Mouse (Mus musculus): ENCODE data around the gene Kif28. TPM values are rescaled to one million over a fixed set of nuclear protein-coding genes. Genes with fewer than 3 reads are reported as not detected.

The Kif28 gene
- polyA plus RNA-seq, 1 experiment from 2014 or later = 0.11 TPM

DNA sequence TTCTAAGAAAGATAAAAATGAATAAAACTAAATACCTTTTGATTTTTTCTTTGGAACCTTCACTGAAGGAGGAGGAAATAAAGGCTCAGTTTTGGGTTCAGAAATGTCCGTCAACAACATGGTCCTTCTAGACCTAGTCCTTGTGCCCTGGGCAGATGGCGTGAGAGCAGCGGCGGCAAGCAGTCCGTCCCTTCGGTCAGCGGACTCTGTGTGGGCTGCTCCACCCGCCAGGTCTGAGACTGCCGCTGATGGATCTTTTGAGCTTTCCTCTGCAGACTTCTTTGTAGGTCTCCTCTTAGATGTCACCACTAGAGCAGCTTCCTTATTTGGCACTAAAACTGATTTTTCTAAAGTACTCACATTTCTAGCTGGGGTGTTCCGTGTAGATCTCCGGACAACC, 7.2 kb upstream of the Kif28 start:
- Histone ChIP-seq H3K4me1 (ENCODE audit: control insufficient read depth, insufficient read depth, low read length) (no peaks in the 10 kb centered on the region), H3K27ac (ENCODE audit: low read depth, low read length) (no peak overlapping the region), H3K4me2 (no peak overlapping the region), H3K9ac (ENCODE audit: low read depth, low read length) (no peak overlapping the region), H3K27me3 (ENCODE audit: control insufficient read depth, insufficient read depth, low read length) (no peaks in the 10 kb centered on the region), H3K36me3 (ENCODE audit: control insufficient read depth, insufficient read depth, low read length) (peaks cover 21% of the 10 kb centered on the region), H3K9me3 (replicated peaks; ENCODE audit: control insufficient read depth, low read length) (no peaks in the 10 kb centered on the region), H3K4me3 (ENCODE audit: low read depth, low read length) (no peak overlapping the region)
- WGBS (ENCODE audit: insufficient replicate concordance) = 92% methylated on average over 11 of the region's 11 CpGs
- no peak for ATAC-seq (replicated peaks; ENCODE audit: insufficient number of reproducible peaks, low FRiP score, low TSS enrichment)

- peaks cover 3% of the 10 kb centered on the region for H3K36me3 ChIP-seq (ENCODE audit: control insufficient read depth, insufficient read depth, low read length)
- WGBS (ENCODE audit: insufficient replicate concordance) = 73% methylated on average over 4 of the region's 4 CpGs
Observed at GRCm38 (mm10) chr1:179743593-179744193, 1.4 kb downstream of the Kif28 start.

DNA sequence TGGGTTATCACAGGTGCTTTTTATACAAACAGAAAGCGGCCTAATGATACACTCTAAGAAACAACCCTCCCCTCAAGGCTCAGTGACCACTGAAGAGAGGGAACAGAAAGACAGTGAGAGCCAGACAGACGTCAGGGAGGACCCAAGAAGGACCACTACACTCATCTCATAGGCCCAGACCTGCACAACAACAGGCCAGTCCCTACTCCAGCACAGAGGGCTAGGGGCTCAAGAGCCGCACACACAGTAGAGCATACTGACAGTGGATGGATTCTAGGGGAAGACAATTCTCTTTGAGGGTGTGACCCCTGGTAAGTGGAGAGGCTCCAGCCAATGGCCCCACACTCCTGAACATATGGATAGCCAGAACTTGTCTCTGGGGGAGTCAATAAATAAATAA, 8.6 kb downstream of the Kif28 start:
- Histone ChIP-seq H3K36me3 (ENCODE audit: control insufficient read depth, insufficient read depth, low read length) (no peaks in the 10 kb centered on the region), H3K27me3 (ENCODE audit: control insufficient read depth, insufficient read depth, low read length) (no peaks in the 10 kb centered on the region), H3K4me3 (ENCODE audit: low read depth, low read length) (no peak overlapping the region), H3K4me2 (no peak overlapping the region), H3K27ac (ENCODE audit: low read depth, low read length) (no peak overlapping the region), H3K4me1 (ENCODE audit: control insufficient read depth, insufficient read depth, low read length) (no peaks in the 10 kb centered on the region), H3K9me3 (replicated peaks; ENCODE audit: control insufficient read depth, low read length) (no peaks in the 10 kb centered on the region), H3K9ac (ENCODE audit: low read depth, low read length) (no peak overlapping the region)
- WGBS (ENCODE audit: insufficient replicate concordance) = 83% methylated on average over 3 of the region's 3 CpGs
- no peak for ATAC-seq (replicated peaks; ENCODE audit: insufficient number of reproducible peaks, low FRiP score, low TSS enrichment)

More at GRCm38 (mm10) chr1:179743593-179744193, 1.4 kb downstream of the Kif28 start:
- Histone ChIP-seq H3K27ac (ENCODE audit: low read depth, low read length) (no peak overlapping the region), H3K4me3 (ENCODE audit: low read depth, low read length) (no peak overlapping the region), H3K9me3 (replicated peaks; ENCODE audit: control insufficient read depth, low read length) (no peaks in the 10 kb centered on the region), H3K4me2 (no peak overlapping the region), H3K27me3 (ENCODE audit: control insufficient read depth, insufficient read depth, low read length) (no peaks in the 10 kb centered on the region), H3K9ac (ENCODE audit: low read depth, low read length) (no peak overlapping the region), H3K4me1 (ENCODE audit: control insufficient read depth, insufficient read depth, low read length) (0 out of 2 replicates have a peak, but pooled peaks cover 5% of the 10 kb centered on the region)
- no peak for ATAC-seq (replicated peaks; ENCODE audit: insufficient number of reproducible peaks, low FRiP score, low TSS enrichment)

- no peak overlapping the region for H3K27ac ChIP-seq (ENCODE audit: low read depth, low read length)
- peak overlapping the region; percentile 18; the same call in 1 of the 2 replicates for H3K4me3 ChIP-seq (ENCODE audit: low read depth, low read length)
- H3K9ac ChIP-seq (ENCODE audit: low read depth, low read length) = no peak overlapping the region
- H3K4me2 ChIP-seq = peak overlapping the region; percentile 48
- no peak for ATAC-seq (replicated peaks; ENCODE audit: insufficient number of reproducible peaks, low FRiP score, low TSS enrichment)
- H3K27me3 ChIP-seq (ENCODE audit: control insufficient read depth, insufficient read depth, low read length) = no peaks in the 10 kb centered on the region
- no peaks in the 10 kb centered on the region for H3K9me3 ChIP-seq (replicated peaks; ENCODE audit: control insufficient read depth, low read length)
- no peaks in the 10 kb centered on the region for H3K4me1 ChIP-seq (ENCODE audit: control insufficient read depth, insufficient read depth, low read length)
- no peaks in the 10 kb centered on the region for H3K36me3 ChIP-seq (ENCODE audit: control insufficient read depth, insufficient read depth, low read length)
- WGBS (ENCODE audit: insufficient replicate concordance) = 28% methylated on average over 15 of the region's 15 CpGs
Observed at GRCm38 (mm10) chr1:179734500-179735474, 10.3 kb downstream of the Kif28 start.

- no peak overlapping the region for H3K4me3 ChIP-seq (ENCODE audit: low read depth, low read length)
- no peak overlapping the region for H3K4me2 ChIP-seq
- H3K27me3 ChIP-seq (ENCODE audit: control insufficient read depth, insufficient read depth, low read length) = no peaks in the 10 kb centered on the region
- 79% methylated on average over 3 of the region's 3 CpGs for WGBS (ENCODE audit: insufficient replicate concordance)
- H3K9me3 ChIP-seq (replicated peaks; ENCODE audit: control insufficient read depth, low read length) = no peaks in the 10 kb centered on the region
- H3K9ac ChIP-seq (ENCODE audit: low read depth, low read length) = no peak overlapping the region
- no peaks in the 10 kb centered on the region for H3K4me1 ChIP-seq (ENCODE audit: control insufficient read depth, insufficient read depth, low read length)
- H3K36me3 ChIP-seq (ENCODE audit: control insufficient read depth, insufficient read depth, low read length) = no peaks in the 10 kb centered on the region
- no peak overlapping the region for H3K27ac ChIP-seq (ENCODE audit: low read depth, low read length)
- ATAC-seq (replicated peaks; ENCODE audit: insufficient number of reproducible peaks, low FRiP score, low TSS enrichment) = no peak
Observed at GRCm38 (mm10) chr1:179731391-179731790, 13.7 kb downstream of the Kif28 start.

DNA sequence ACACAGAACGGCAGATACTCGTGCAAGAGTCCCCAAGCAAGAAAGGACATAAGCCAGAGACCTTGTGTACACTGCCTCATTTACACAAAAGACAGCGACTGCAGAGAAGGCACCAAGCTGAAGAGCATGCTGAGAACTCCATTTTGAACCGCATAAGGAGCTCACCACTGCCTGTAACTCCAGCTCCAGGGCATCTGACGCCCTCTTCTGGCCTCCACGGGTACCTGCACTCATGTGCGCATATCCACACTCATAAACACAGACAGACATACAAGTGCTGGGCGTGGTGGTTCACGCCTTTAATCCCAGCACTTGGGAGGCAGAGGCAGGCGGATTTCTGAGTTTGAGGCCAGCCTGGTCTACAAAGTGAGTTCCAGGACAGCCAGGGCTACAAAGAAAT, 16.4 kb downstream of the Kif28 start:
- no peaks in the 10 kb centered on the region for H3K36me3 ChIP-seq (ENCODE audit: control insufficient read depth, insufficient read depth, low read length)
- no peak overlapping the region for H3K9ac ChIP-seq (ENCODE audit: low read depth, low read length)
- no peak for ATAC-seq (replicated peaks; ENCODE audit: insufficient number of reproducible peaks, low FRiP score, low TSS enrichment)
- no peaks in the 10 kb centered on the region for H3K9me3 ChIP-seq (replicated peaks; ENCODE audit: control insufficient read depth, low read length)
- no peaks in the 10 kb centered on the region for H3K27me3 ChIP-seq (ENCODE audit: control insufficient read depth, insufficient read depth, low read length)
- 83% methylated on average over 10 of the region's 10 CpGs for WGBS (ENCODE audit: insufficient replicate concordance)
- H3K4me2 ChIP-seq = no peak overlapping the region
- no peak overlapping the region for H3K4me3 ChIP-seq (ENCODE audit: low read depth, low read length)
- no peak overlapping the region for H3K27ac ChIP-seq (ENCODE audit: low read depth, low read length)
- H3K4me1 ChIP-seq (ENCODE audit: control insufficient read depth, insufficient read depth, low read length) = no peaks in the 10 kb centered on the region

- no peak overlapping the region for H3K4me3 ChIP-seq (ENCODE audit: low read depth, low read length)
- no peak overlapping the region for H3K4me2 ChIP-seq
- H3K9ac ChIP-seq (ENCODE audit: low read depth, low read length) = no peak overlapping the region
- no peaks in the 10 kb centered on the region for H3K27me3 ChIP-seq (ENCODE audit: control insufficient read depth, insufficient read depth, low read length)
- no peak for ATAC-seq (replicated peaks; ENCODE audit: insufficient number of reproducible peaks, low FRiP score, low TSS enrichment)
- no peaks in the 10 kb centered on the region for H3K9me3 ChIP-seq (replicated peaks; ENCODE audit: control insufficient read depth, low read length)
- 78% methylated on average over 8 of the region's 8 CpGs for WGBS (ENCODE audit: insufficient replicate concordance)
- H3K4me1 ChIP-seq (ENCODE audit: control insufficient read depth, insufficient read depth, low read length) = no peaks in the 10 kb centered on the region
- H3K27ac ChIP-seq (ENCODE audit: low read depth, low read length) = no peak overlapping the region
- no peaks in the 10 kb centered on the region for H3K36me3 ChIP-seq (ENCODE audit: control insufficient read depth, insufficient read depth, low read length)
Observed at GRCm38 (mm10) chr1:179722811-179723469, 22.1 kb downstream of the Kif28 start.

GRCm38 (mm10) chr1:179715786-179716185, 29.3 kb downstream of the Kif28 start:
- 83% methylated on average over 4 of the region's 4 CpGs for WGBS (ENCODE audit: insufficient replicate concordance)
- no peaks in the 10 kb centered on the region for H3K27me3 ChIP-seq (ENCODE audit: control insufficient read depth, insufficient read depth, low read length)
- no peaks in the 10 kb centered on the region for H3K4me1 ChIP-seq (ENCODE audit: control insufficient read depth, insufficient read depth, low read length)
- no peak for ATAC-seq (replicated peaks; ENCODE audit: insufficient number of reproducible peaks, low FRiP score, low TSS enrichment)
- H3K36me3 ChIP-seq (ENCODE audit: control insufficient read depth, insufficient read depth, low read length) = no peaks in the 10 kb centered on the region
- H3K9me3 ChIP-seq (replicated peaks; ENCODE audit: control insufficient read depth, low read length) = no peaks in the 10 kb centered on the region
- no peak overlapping the region for H3K4me2 ChIP-seq
- H3K9ac ChIP-seq (ENCODE audit: low read depth, low read length) = no peak overlapping the region
- H3K27ac ChIP-seq (ENCODE audit: low read depth, low read length) = no peak overlapping the region
- H3K4me3 ChIP-seq (ENCODE audit: low read depth, low read length) = no peak overlapping the region

Data from heart, embryonic 11.5 days (tissue).